ENCODE assay signal across 25 mouse cellular contexts in the genomic region with DNA sequence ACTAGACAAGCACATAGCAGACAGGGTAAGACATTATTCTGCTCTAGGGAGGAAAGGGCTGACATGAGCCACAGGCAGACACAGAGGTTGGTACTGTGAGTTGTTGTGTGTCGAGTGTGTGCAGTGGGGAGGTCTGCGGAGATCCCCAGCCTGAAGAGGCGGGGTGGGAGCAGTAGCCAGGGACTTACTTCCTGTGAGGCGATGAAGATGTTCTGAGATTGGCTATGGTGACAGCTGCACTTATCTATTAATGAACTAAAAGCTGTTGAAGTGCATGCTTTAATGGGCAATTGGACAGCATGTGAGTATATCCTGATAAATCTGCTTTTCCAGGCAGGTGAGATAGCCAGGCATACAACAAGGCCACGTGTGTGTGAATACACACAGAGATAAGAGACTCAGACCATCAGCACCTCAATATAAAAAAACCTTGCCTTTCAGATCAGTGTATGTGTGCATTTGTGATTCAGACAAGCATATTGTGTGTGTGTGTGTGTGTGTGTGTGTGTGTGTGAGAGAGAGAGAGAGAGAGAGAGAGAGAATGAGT. TPM values are rescaled to one million over a fixed set of nuclear protein-coding genes. Genes with fewer than 3 reads are reported as not detected.
DNase-seq lines count a peak whose midpoint lies in the region; ATAC-seq and TF ChIP-seq lines count a peak whose summit lies in the region.
"Had no signal": no experiment of that assay in that cellular context is flagged by ENCODE, and none has a peak within 500 bp of the region (broad histone marks: within the 10 kb centered on the region; RNA-seq: fewer than 3 reads in every experiment).

No protein-coding gene starts in this region.

- H3K36me3 ChIP-seq in G1E (replicated peaks) (no peaks in the 10 kb centered on the region), MEL (ENCODE audit: control insufficient read depth in 1 of 2, insufficient read depth in 2 of 2, low read length in 2 of 2) (peaks cover 0 to 40% of the 10 kb centered on the region in 2 experiments; a peak in 2 of 4 replicates)
- no peaks in the 10 kb centered on the region for H3K36me3 ChIP-seq in liver, embryonic 13.5 days
- no peaks in the 10 kb centered on the region for H3K36me3 ChIP-seq in liver, postnatal 0 days (replicated peaks; ENCODE audit: insufficient read depth, low read length)
- H3K36me3 ChIP-seq: forebrain, embryonic 10.5 days; heart, embryonic 12.5 days; heart, embryonic 15.5 days had no signal

- H3K4me3 ChIP-seq in G1E (ENCODE audit: low read depth, low read length) (peak overlapping the region; percentile 21; the same call in 1 of the 2 replicates), MEL (ENCODE audit: control insufficient read depth in 1 of 2, insufficient read depth in 1 of 2, low read depth in 2 of 2, low read length in 2 of 2) (peak overlapping the region; percentile 7 to 12; a peak in 1 of 4 replicates)
- H3K4me3 ChIP-seq in liver, embryonic 13.5 days (replicated peaks): no peak overlapping the region
- no peak overlapping the region for H3K4me3 ChIP-seq in liver, postnatal 0 days (ENCODE audit: low read depth, low read length)
- H3K4me3 ChIP-seq: forebrain, embryonic 10.5 days; forebrain, embryonic 13.5 days; heart, embryonic 12.5 days; heart, embryonic 15.5 days had no signal

- no peak for TF ChIP-seq RAD21 in MEL (IDR thresholded peaks at IDR 0.05; ENCODE audit: low read depth, low read length)

- H3K79me2 ChIP-seq in MEL (ENCODE audit: control insufficient read depth, insufficient read depth, low read length, poor library complexity): no peaks in the 10 kb centered on the region; the same call in 1 of the 2 replicates

- H3K9me3 ChIP-seq in G1E (replicated peaks) (no peaks in the 10 kb centered on the region), MEL (replicated peaks; ENCODE audit: insufficient read depth, low read length) (no peaks in the 10 kb centered on the region)
- H3K9me3 ChIP-seq in liver, embryonic 13.5 days (replicated peaks): no peaks in the 10 kb centered on the region
- peaks cover 4% of the 10 kb centered on the region; the same call in 1 of the 2 replicates for H3K9me3 ChIP-seq in liver, postnatal 0 days (ENCODE audit: low read length)
- H3K9me3 ChIP-seq: forebrain, embryonic 10.5 days; forebrain, embryonic 13.5 days; heart, embryonic 15.5 days had no signal

- TF ChIP-seq CTCF in G1E (IDR thresholded peaks at IDR 0.05; ENCODE audit: low read depth, low read length) (no peak), MEL (IDR thresholded peaks at IDR 0.05 in 2 of 3, conservative IDR thresholded peaks at IDR 0.05 in 1 of 3; ENCODE audit: control insufficient read depth in 1 of 3, insufficient read depth in 1 of 3, low read depth in 2 of 3, low read length in 3 of 3, poor library complexity in 1 of 3, severe bottlenecking in 1 of 3) (no peak)
- TF ChIP-seq CTCF in liver, postnatal 0 days (IDR thresholded peaks at IDR 0.05; ENCODE audit: low read depth): no peak

- H3K9ac ChIP-seq in MEL (ENCODE audit: control insufficient read depth, low read depth, low read length, poor library complexity, severe bottlenecking): peak overlapping the region; percentile 49
- no peak overlapping the region for H3K9ac ChIP-seq in liver, embryonic 13.5 days
- H3K9ac ChIP-seq in liver, postnatal 0 days (replicated peaks): no peak overlapping the region
- H3K9ac ChIP-seq: forebrain, embryonic 13.5 days; heart, embryonic 12.5 days; heart, embryonic 15.5 days; hindbrain, embryonic 14.5 days had no signal

- 46% methylated on average over 5 of the region's 5 CpGs for whole genome bisulfite sequencing in liver, embryonic 13.5 days (ENCODE audit: insufficient replicate concordance)
- 56% methylated on average over 5 of the region's 5 CpGs for WGBS in liver, postnatal 0 days (ENCODE audit: insufficient replicate concordance)

- peaks cover 92% of the 10 kb centered on the region for H3K4me1 ChIP-seq in G1E (ENCODE audit: insufficient read depth, low read depth, low read length)
- H3K4me1 ChIP-seq in MEL (ENCODE audit: control insufficient read depth in 1 of 2, insufficient read depth in 2 of 2, low read length in 2 of 2): peaks cover 13 to 62% of the 10 kb centered on the region in 2 experiments
- H3K4me1 ChIP-seq in liver, embryonic 13.5 days (replicated peaks): peaks cover 44% of the 10 kb centered on the region
- H3K4me1 ChIP-seq in liver, postnatal 0 days (ENCODE audit: insufficient read depth): peaks cover 4% of the 10 kb centered on the region; the same call in 1 of the 2 replicates
- H3K4me1 ChIP-seq: forebrain, embryonic 13.5 days had no signal

- DNase-seq in G1E (ENCODE audit: low spot score): peak; percentile 32
- peak; percentile 65 for DNase-seq in MEL (ENCODE audit: low read depth, low spot score)
- DNase-seq in liver, embryonic 13.5 days: no peak
- no peak for DNase-seq in liver, postnatal 0 days
- no peak for DNase-seq in heart, adult 9 months (ENCODE audit: low spot score in 2 of 2)
- DNase-seq in urinary bladder, adult 18-20 months (ENCODE audit: low spot score in 2 of 2): no peak
- DNase-seq: adrenal gland, adult 8-10 months; adrenal gland, postnatal 25 days; cerebellum, adult 18-20 months; cerebellum, adult 9-10 months; cerebellum, postnatal 14 days; gastrocnemius, postnatal 10 days; gastrocnemius, postnatal 36 days; heart, adult 11 months; heart, postnatal 10 days; heart, postnatal 36 days had no signal

- TF ChIP-seq EP300 in MEL (IDR thresholded peaks at IDR 0.05; ENCODE audit: low read depth in 1 of 2, low read length in 2 of 2): peak; percentile 55 to 65; a peak in 3 of 4 replicates
- peak; percentile 38; the same call in 1 of the 2 replicates for TF ChIP-seq EP300 in liver, postnatal 0 days (IDR thresholded peaks at IDR 0.05; ENCODE audit: low read depth)

- no peak for TF ChIP-seq POLR2A in MEL (IDR thresholded peaks at IDR 0.05; ENCODE audit: control insufficient read depth in 1 of 2, insufficient read depth in 1 of 2, low read depth in 1 of 2, low read length in 2 of 2, poor library complexity in 1 of 2)

- ATAC-seq in G1E (ENCODE audit: extremely low read depth, insufficient number of reproducible peaks, low FRiP score, poor library complexity, severe bottlenecking): peak; percentile 58
- peak; percentile 18; the same call in 1 of the 2 replicates for ATAC-seq in liver, embryonic 13.5 days (ENCODE audit: low read depth)
- 0 out of 2 replicates have a peak, but pooled peaks have one; percentile 12 for ATAC-seq in liver, postnatal 0 days
- ATAC-seq in granulocyte monocyte progenitor cell, adult 5-6 weeks (replicated peaks; ENCODE audit: poor library complexity, severe bottlenecking): no peak
- ATAC-seq: activated CD4-positive, CD25-positive, alpha-beta regulatory T cell, adult 4 months; CD4-positive, CD25-positive, alpha-beta regulatory T cell, adult 4 months; forebrain, embryonic 13.5 days; forebrain, embryonic 16.5 days had no signal

- H3K27me3 ChIP-seq in G1E (ENCODE audit: insufficient read depth, low read length): peaks cover 17% of the 10 kb centered on the region
- H3K27me3 ChIP-seq in MEL (ENCODE audit: control insufficient read depth in 1 of 2, insufficient read depth in 2 of 2, low read length in 2 of 2): no peaks in the 10 kb centered on the region
- peaks cover 20% of the 10 kb centered on the region for H3K27me3 ChIP-seq in liver, embryonic 13.5 days
- H3K27me3 ChIP-seq in liver, postnatal 0 days (ENCODE audit: insufficient read depth, low read length): no peaks in the 10 kb centered on the region
- H3K27me3 ChIP-seq: forebrain, embryonic 13.5 days; heart, embryonic 15.5 days had no signal

- H3K4me2 ChIP-seq in liver, embryonic 13.5 days: no peak overlapping the region
- no peak overlapping the region for H3K4me2 ChIP-seq in liver, postnatal 0 days (ENCODE audit: low read depth, low read length)
- H3K4me2 ChIP-seq: forebrain, embryonic 13.5 days; heart, embryonic 12.5 days; heart, embryonic 15.5 days; hindbrain, embryonic 14.5 days had no signal

- H3K27ac ChIP-seq in MEL (ENCODE audit: control insufficient read depth, low read depth, low read length): peak overlapping the region; percentile 92
- no peak overlapping the region for H3K27ac ChIP-seq in liver, embryonic 13.5 days
- no peak overlapping the region for H3K27ac ChIP-seq in liver, postnatal 0 days (ENCODE audit: low read depth)
- H3K27ac ChIP-seq: forebrain, embryonic 10.5 days; forebrain, embryonic 13.5 days; heart, embryonic 15.5 days; hindbrain, embryonic 14.5 days had no signal

TF ChIP-seq in MEL, 35 proteins besides CTCF, POLR2A, EP300 and RAD21 (continues in another document):
- no peak for TF ChIP-seq ZC3H11A (IDR thresholded peaks at IDR 0.05; ENCODE audit: low read depth, low read length)
- peak; percentile 63; the same call in 1 of the 2 replicates for TF ChIP-seq ETS1 (IDR thresholded peaks at IDR 0.05; ENCODE audit: low read depth, low read length)
- peak; percentile 41; the same call in 1 of the 2 replicates for TF ChIP-seq TAL1 (IDR thresholded peaks at IDR 0.05; ENCODE audit: low read length)
- TF ChIP-seq E2F4 (IDR thresholded peaks at IDR 0.05; ENCODE audit: borderline replicate concordance, low read depth, low read length): no peak
- TF ChIP-seq USF1 (IDR thresholded peaks at IDR 0.05; ENCODE audit: low read depth, low read length): peak; percentile 55; the same call in 1 of the 2 replicates
- peak; percentile 72 for TF ChIP-seq MAX (IDR thresholded peaks at IDR 0.05; ENCODE audit: low read length)
- peak; percentile 43 for TF ChIP-seq ZNF384 (IDR thresholded peaks at IDR 0.05; ENCODE audit: low read depth, low read length)
- no peak for TF ChIP-seq ZMIZ1 (IDR thresholded peaks at IDR 0.05; ENCODE audit: low read depth, low read length)
- peak; percentile 67 for TF ChIP-seq TCF12 (IDR thresholded peaks at IDR 0.05; ENCODE audit: low read depth, low read length)
- TF ChIP-seq TBP (IDR thresholded peaks at IDR 0.05; ENCODE audit: low read depth, low read length): no peak
- peak; percentile 20; the same call in 1 of the 2 replicates for TF ChIP-seq MXI1 (IDR thresholded peaks at IDR 0.05; ENCODE audit: low read depth, low read length)
- no peak for TF ChIP-seq MAFK (IDR thresholded peaks at IDR 0.05; ENCODE audit: borderline replicate concordance, low read depth, low read length)
- TF ChIP-seq MYC (IDR thresholded peaks at IDR 0.05; ENCODE audit: low read depth, low read length): peak; percentile 43; the same call in 1 of the 2 replicates
- TF ChIP-seq ELF1 (IDR thresholded peaks at IDR 0.05; ENCODE audit: low read depth, low read length): no peak

RNA-seq across cellular contexts. Expression of a gene that starts 45.5 kb away (rescaled TPM):
- total RNA-seq in G1E (2014; fragmentation: Nextera tagmentation) (not detected in 2 replicates), G1E (2017) (0.11 and 0.12 TPM in 2 replicates), MEL (2012; rRNA removed) (18.3 and 22.2 TPM in 2 replicates)
- polyA plus RNA-seq in G1E (2012) (0.04 and 0.08 TPM in 2 replicates), MEL (2012; ENCODE audit: insufficient read depth in 1 of 2, insufficient read length in 2 of 2, low read depth in 1 of 2, low replicate concordance in 2 of 2, missing spikeins in 1 of 2) (10 to 100 TPM in 1 of 2 experiments, not detected in 1; 51.0 TPM)
- polyA plus RNA-seq in liver, embryonic 13.5 days (2015; fragmentation: Nextera tagmentation; extraction: Ambion mirVana): 1.4 and 1.6 TPM in 2 replicates
- polyA plus RNA-seq in liver, postnatal 0 days (2015; fragmentation: Nextera tagmentation; extraction: Ambion mirVana): 2.4 and 3.1 TPM in 2 replicates
- 1.3 and 6.3 TPM in 2 replicates for total RNA-seq in granulocyte monocyte progenitor cell, adult 5-6 weeks (2014; fragmentation: Nextera tagmentation)
- 0.56 and 0.93 TPM in 2 replicates for total RNA-seq in granulocyte monocyte progenitor cell, adult 5-6 weeks (2017)
- polyA plus RNA-seq: CD4-positive, CD25-positive, alpha-beta regulatory T cell, adult 4 months had no signal

Comparison
In these comparisons a context has a peak if more than half of its experiments do, and no peak if none do; other contexts are left out.
1. DNase-seq: peak in G1E (single experiment) and MEL (single experiment); none in liver, embryonic 13.5 days (single experiment), liver, postnatal 0 days (single experiment), heart, adult 9 months (0 of 2) and urinary bladder, adult 18-20 months (0 of 2).
2. H3K4me3 ChIP-seq: peak in G1E (single experiment) and MEL (2 of 2); none in liver, embryonic 13.5 days (single experiment) and liver, postnatal 0 days (single experiment).